Mouse (Mus musculus) midbrain, postnatal 0 days (tissue): ENCODE results near the gene Olfr1426. TPM values are rescaled to one million over a fixed set of nuclear protein-coding genes. Genes with fewer than 3 reads are reported as not detected.

ENCODE experiments used
- ATAC-seq: fragments of 200-750 bp; cut with Nextera tagmentation; 2 replicates; pipeline ENCODE4 v1.8.0; 2017; ENCODE audit warnings: moderate number of reproducible peaks, mild to moderate bottlenecking, moderate TSS enrichment, moderate library complexity; ENCODE audit not compliant: low FRiP score
- DNase-seq: peaks from one replicate; pipeline ENCODE4 v3.0.0-alpha.2; 2015; ENCODE audit warnings: low spot score
- H3K27ac ChIP-seq: fragments of 300-500 bp; sonication (generic); 2 replicates; pipeline ENCODE4 v1.5.1; 2014; ENCODE audit warnings: low read depth, mild to moderate bottlenecking, low read length, mixed read lengths
- H3K27me3 ChIP-seq: fragments of 300-500 bp; sonication (generic); 2 replicates; pipeline ENCODE4 v1.6.1; 2014; ENCODE audit warnings: low read length, control low read depth, mixed read lengths; ENCODE audit not compliant: insufficient read depth
- H3K36me3 ChIP-seq: fragments of 300-500 bp; sonication (generic); 2 replicates; pipeline ENCODE4 v1.6.1; 2014; ENCODE audit warnings: low read length, control low read depth, mixed read lengths; ENCODE audit not compliant: insufficient read depth
- H3K4me1 ChIP-seq: fragments of 300-500 bp; sonication (generic); 2 replicates; pipeline ENCODE4 v1.6.1; 2014; ENCODE audit warnings: mild to moderate bottlenecking, control low read depth, antibody characterized with exemption, low read length, mixed read lengths; ENCODE audit not compliant: insufficient read depth
- H3K4me2 ChIP-seq: fragments of 300-500 bp; sonication (generic); 2 replicates; pipeline ENCODE4 v1.6.1; 2014; ENCODE audit warnings: low read depth, mild to moderate bottlenecking, low read length, mixed read lengths; ENCODE audit not compliant: poor library complexity, severe bottlenecking
- H3K4me3 ChIP-seq: fragments of 300-500 bp; sonication (generic); 2 replicates; pipeline ENCODE4 v1.5.1; 2014; ENCODE audit warnings: low read depth, mild to moderate bottlenecking, low read length, moderate library complexity
- H3K9ac ChIP-seq: fragments of 300-500 bp; sonication (generic); replicated peaks from 2 replicates; pipeline ENCODE4 v1.6.1; 2014; ENCODE audit warnings: mild to moderate bottlenecking, low read length, moderate library complexity, mixed read lengths; ENCODE audit not compliant: poor library complexity, severe bottlenecking
- H3K9me3 ChIP-seq: fragments of 300-500 bp; sonication (generic); 2 replicates; pipeline ENCODE4 v1.6.1; 2016; ENCODE audit warnings: low read length, control low read depth
- CTCF ChIP-seq: IDR thresholded peaks from 2 replicates; pipeline ENCODE4 v1.5.1; 2016; ENCODE audit warnings: antibody characterized with exemption, mild to moderate bottlenecking
- WGBS: fragments of 180-500 bp; shearing (Covaris S2); extraction: QIAGEN DNeasy Blood & Tissue Kit; methylation state at CpG from one replicate; pipeline ENCODE4 v1.1.7; 2014; 5-methylcytosine and 5-hydroxymethylcytosine counted together
- polyA plus RNA-seq: library from polyadenylated mRNA; unstranded; fragments of >200 nt; fragmentation: Nextera tagmentation; extraction: Ambion mirVana; gene quantifications from 2 replicates; pipeline ENCODE4 v1.2.1, GENCODE M21; 2015
- total RNA-seq: library from RNA; depleted of rRNA; stranded (reverse); fragments of >200 nt; gene quantifications from 2 replicates; pipeline ENCODE4 v1.2.3, GENCODE M21; 2014; rRNA removed

The Olfr1426 gene
- total and polyA plus RNA-seq, 2 experiments from 2014 or later, result not detected

- H3K4me2 ChIP-seq, result no peak overlapping the region
- DNase-seq (no peak), ATAC-seq (no peak)
- H3K27me3 ChIP-seq, result no peaks in the 10 kb centered on the region
- no peak overlapping the region for H3K27ac ChIP-seq
- no peaks in the 10 kb centered on the region for H3K36me3 ChIP-seq
- no peaks in the 10 kb centered on the region for H3K9me3 ChIP-seq
- no peak overlapping the region for H3K9ac ChIP-seq
- H3K4me3 ChIP-seq, result no peak overlapping the region
- TF ChIP-seq CTCF, result no peak
- 88% methylated on average over 5 of the region's 5 CpGs for WGBS
- H3K4me1 ChIP-seq, result no peaks in the 10 kb centered on the region
These were observed 48.6 kb downstream of the Olfr1426 start for GRCm38 (mm10) chr19:12043163-12043562.

- no peak for ATAC-seq
- no peak within 1 kb of the TSS for H3K9ac ChIP-seq
- H3K9me3 ChIP-seq, result no peaks in the 10 kb centered on the region
- H3K4me3 ChIP-seq, result no peak within 1 kb of the TSS
- no peak for TF ChIP-seq CTCF
- no peak for DNase-seq
- no peaks in the 10 kb centered on the region for H3K27me3 ChIP-seq
- H3K27ac ChIP-seq, result no peak within 1 kb of the TSS
- H3K4me2 ChIP-seq, result no peak within 1 kb of the TSS
- no peaks in the 10 kb centered on the region for H3K36me3 ChIP-seq
- no peaks in the 10 kb centered on the region for H3K4me1 ChIP-seq
- 62% methylated on average over 2 of the region's 2 CpGs for WGBS
These were observed 50.6 kb downstream of the Olfr1426 start, which contains the start of gene Olfr1423 for GRCm38 (mm10) chr19:12041217-12041616. Gene Olfr1423 (minus strand): TSS chr19:12041317.

GRCm38 (mm10) chr19:12037727-12038126, 54.1 kb downstream of the Olfr1426 start:
- no peaks in the 10 kb centered on the region for H3K36me3 ChIP-seq
- H3K4me2 ChIP-seq, result no peak overlapping the region
- DNase-seq, result no peak
- no peak for ATAC-seq
- H3K4me3 ChIP-seq, result no peak overlapping the region
- H3K4me1 ChIP-seq, result no peaks in the 10 kb centered on the region
- no peaks in the 10 kb centered on the region for H3K27me3 ChIP-seq
- H3K27ac ChIP-seq, result no peak overlapping the region
- H3K9ac ChIP-seq, result no peak overlapping the region
- no peak for TF ChIP-seq CTCF
- H3K9me3 ChIP-seq, result no peaks in the 10 kb centered on the region

Other genes with a start within 250 kb of the Olfr1426 start
- not detected in 2 replicates for gene Olfr1418, start 230.9 kb downstream of the Olfr1426 start, total RNA-seq
- not detected in 2 replicates for gene Olfr1418, start 230.9 kb downstream of the Olfr1426 start, polyA plus RNA-seq
- 0.16 TPM in 1 of 2 replicates, not detected in the other for gene Olfr1419, start 216.9 kb downstream of the Olfr1426 start, total RNA-seq
- not detected in 2 replicates for gene Olfr1419, start 216.9 kb downstream of the Olfr1426 start, polyA plus RNA-seq
- gene Olfr1420, start 205.4 kb downstream of the Olfr1426 start, total RNA-seq, result not detected in 2 replicates
- 0.06 TPM in 1 of 2 replicates, not detected in the other for gene Olfr1420, start 205.4 kb downstream of the Olfr1426 start, polyA plus RNA-seq
- gene Patl1, start 179.6 kb downstream of the Olfr1426 start, total RNA-seq, result 11.8 and 13.4 TPM in 2 replicates
- 10.7 and 11.9 TPM in 2 replicates for gene Patl1, start 179.6 kb downstream of the Olfr1426 start, polyA plus RNA-seq
- gene Osbp, start 126.1 kb downstream of the Olfr1426 start, total RNA-seq, result 24.6 and 28.1 TPM in 2 replicates
- 2.8 TPM in 2 replicates for gene Osbp, start 126.1 kb downstream of the Olfr1426 start, polyA plus RNA-seq
- gene Olfr1423, start 50.7 kb downstream of the Olfr1426 start, total RNA-seq, result not detected in 2 replicates
- not detected in 2 replicates for gene Olfr1423, start 50.7 kb downstream of the Olfr1426 start, polyA plus RNA-seq
- not detected in 2 replicates for gene Olfr1424, start 29.3 kb downstream of the Olfr1426 start, total RNA-seq
- gene Olfr1424, start 29.3 kb downstream of the Olfr1426 start, polyA plus RNA-seq, result not detected in 2 replicates
- gene Olfr1425, start 14.3 kb downstream of the Olfr1426 start, total RNA-seq, result not detected in 2 replicates
- not detected in 2 replicates for gene Olfr1425, start 14.3 kb downstream of the Olfr1426 start, polyA plus RNA-seq
- not detected in 2 replicates for gene Olfr1427, start 11.3 kb upstream of the Olfr1426 start, total RNA-seq
- gene Olfr1427, start 11.3 kb upstream of the Olfr1426 start, polyA plus RNA-seq, result not detected in 2 replicates
- not detected in 2 replicates for gene Olfr1428, start 23.9 kb upstream of the Olfr1426 start, total RNA-seq
- gene Olfr1428, start 23.9 kb upstream of the Olfr1426 start, polyA plus RNA-seq, result not detected in 2 replicates
- not detected in 2 replicates for gene Olfr76, start 31.2 kb upstream of the Olfr1426 start, total RNA-seq
- not detected in 2 replicates for gene Olfr76, start 31.2 kb upstream of the Olfr1426 start, polyA plus RNA-seq
- gene Olfr1555-ps1, start 78.1 kb upstream of the Olfr1426 start, total RNA-seq, result not detected in 2 replicates
- gene Olfr1555-ps1, start 78.1 kb upstream of the Olfr1426 start, polyA plus RNA-seq, result not detected in 2 replicates
- gene Olfr1431, start 108.6 kb upstream of the Olfr1426 start, total RNA-seq, result not detected in 2 replicates
- gene Olfr1431, start 108.6 kb upstream of the Olfr1426 start, polyA plus RNA-seq, result not detected in 2 replicates
- not detected in 2 replicates for gene Olfr1432, start 140.6 kb upstream of the Olfr1426 start, total RNA-seq
- gene Olfr1432, start 140.6 kb upstream of the Olfr1426 start, polyA plus RNA-seq, result not detected in 2 replicates
- gene Olfr262, start 149.6 kb upstream of the Olfr1426 start, total RNA-seq, result not detected in 2 replicates
- gene Olfr262, start 149.6 kb upstream of the Olfr1426 start, polyA plus RNA-seq, result not detected in 2 replicates
- not detected in 2 replicates for gene Olfr235, start 169.0 kb upstream of the Olfr1426 start, total RNA-seq
- gene Olfr235, start 169.0 kb upstream of the Olfr1426 start, polyA plus RNA-seq, result not detected in 2 replicates
- gene Olfr1434, start 187.8 kb upstream of the Olfr1426 start, total RNA-seq, result not detected in 2 replicates
- gene Olfr1434, start 187.8 kb upstream of the Olfr1426 start, polyA plus RNA-seq, result not detected in 2 replicates
- gene Olfr1436, start 207.1 kb upstream of the Olfr1426 start, total RNA-seq, result not detected in 2 replicates
- gene Olfr1436, start 207.1 kb upstream of the Olfr1426 start, polyA plus RNA-seq, result not detected in 2 replicates
- not detected in 2 replicates for gene Olfr1437, start 233.1 kb upstream of the Olfr1426 start, total RNA-seq
- gene Olfr1437, start 233.1 kb upstream of the Olfr1426 start, polyA plus RNA-seq, result not detected in 2 replicates
- gene Olfr1438-ps1, start 243.9 kb upstream of the Olfr1426 start, total RNA-seq, result not detected in 2 replicates
- gene Olfr1438-ps1, start 243.9 kb upstream of the Olfr1426 start, polyA plus RNA-seq, result not detected in 2 replicates